Mouse (Mus musculus) kidney, embryonic 16.5 days (tissue): ENCODE results near the gene Klf7. TPM values are rescaled to one million over a fixed set of nuclear protein-coding genes. Genes with fewer than 3 reads are reported as not detected.

ENCODE experiments used
- ATAC-seq: fragments of 200-750 bp; cut with Nextera tagmentation; 2 replicates; pipeline ENCODE4 v1.8.0; 2017; ENCODE audit warnings: moderate TSS enrichment; ENCODE audit not compliant: low FRiP score, low TSS enrichment
- H3K27ac ChIP-seq: fragments of 300-500 bp; sonication (generic); 2 replicates; pipeline ENCODE4 v1.5.1; 2014; ENCODE audit warnings: low read length
- H3K27me3 ChIP-seq: fragments of 300-500 bp; sonication (generic); 2 replicates; pipeline ENCODE4 v1.6.1; 2014; ENCODE audit warnings: low read length, control low read depth, mixed read lengths; ENCODE audit not compliant: insufficient read depth
- H3K36me3 ChIP-seq: fragments of 300-500 bp; sonication (generic); 2 replicates; pipeline ENCODE4 v1.6.1; 2014; ENCODE audit warnings: low read length, control low read depth, mixed read lengths; ENCODE audit not compliant: insufficient read depth
- H3K4me1 ChIP-seq: fragments of 300-500 bp; sonication (generic); 2 replicates; pipeline ENCODE4 v1.6.1; 2014; ENCODE audit warnings: low read length, control low read depth, mixed read lengths; ENCODE audit not compliant: insufficient read depth
- H3K4me2 ChIP-seq: fragments of 300-500 bp; sonication (generic); replicated peaks from 2 replicates; pipeline ENCODE4 v1.6.1; 2014; ENCODE audit warnings: low read depth, low read length
- H3K4me3 ChIP-seq: fragments of 300-500 bp; sonication (generic); 2 replicates; pipeline ENCODE4 v1.5.1; 2014; ENCODE audit warnings: mild to moderate bottlenecking, low read length
- H3K9ac ChIP-seq: fragments of 300-500 bp; sonication (generic); replicated peaks from 2 replicates; pipeline ENCODE4 v1.6.1; 2014; ENCODE audit warnings: low read length
- H3K9me3 ChIP-seq: fragments of 300-500 bp; sonication (generic); 2 replicates; pipeline ENCODE4 v1.6.1; 2016; ENCODE audit warnings: low read length, control low read depth
- WGBS: fragments of 180-500 bp; shearing (Covaris S2); extraction: QIAGEN DNeasy Blood & Tissue Kit; methylation state at CpG from one replicate; pipeline ENCODE4 v1.1.7; 2014; 5-methylcytosine and 5-hydroxymethylcytosine counted together
- polyA plus RNA-seq: library from polyadenylated mRNA; unstranded; fragments of >200 nt; fragmentation: Nextera tagmentation; extraction: Ambion mirVana; gene quantifications from 2 replicates; pipeline ENCODE4 v1.2.1, GENCODE M21; 2015

Gene Klf7
- 23.6 and 26.8 TPM in 2 replicates for polyA plus RNA-seq

- no peaks in the 10 kb centered on the region for H3K9me3 ChIP-seq
- H3K27ac ChIP-seq, result peak within 1 kb of the TSS; percentile 100
- peaks cover 32% of the 10 kb centered on the region for H3K4me1 ChIP-seq
- peak; percentile 99 for ATAC-seq
- H3K36me3 ChIP-seq, result no peaks in the 10 kb centered on the region
- H3K4me2 ChIP-seq, result peak within 1 kb of the TSS; percentile 83
- H3K27me3 ChIP-seq, result no peaks in the 10 kb centered on the region
- under 1% methylated on average over 81 of the region's 82 CpGs for WGBS
- H3K4me3 ChIP-seq, result peak within 1 kb of the TSS; percentile 81
- peak within 1 kb of the TSS; percentile 99 for H3K9ac ChIP-seq
Observed at GRCm38 (mm10) chr1:64121559-64122465, at the start of gene Klf7. Klf7 (minus strand) TSS chr1:64122282.

DNA sequence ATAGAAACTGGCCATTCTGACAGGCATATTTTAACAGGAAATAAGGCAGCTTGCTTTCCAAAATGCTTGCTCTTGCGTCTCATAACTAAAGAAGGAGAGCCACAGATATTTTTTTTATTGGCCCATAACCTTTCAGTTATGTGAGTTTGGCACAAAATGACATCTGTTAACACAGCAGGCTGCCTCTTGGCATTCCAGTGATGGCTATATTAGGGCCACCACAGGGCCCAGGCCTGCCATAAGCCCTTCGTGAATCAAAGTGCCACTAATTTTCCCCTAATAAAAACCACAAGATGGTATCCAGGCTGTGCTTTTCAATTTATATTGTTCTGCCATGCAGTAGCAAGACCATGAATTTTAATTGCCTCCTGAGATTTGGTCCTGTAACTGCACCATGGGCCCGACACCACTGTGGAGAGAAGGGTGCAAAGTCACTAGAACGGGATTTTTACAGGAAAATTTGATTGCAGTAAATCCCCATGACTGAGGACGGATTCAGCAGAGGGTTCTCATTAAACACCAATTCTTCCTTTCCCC is 42.5 kb upstream of the Klf7 start:
- Histone ChIP-seq H3K4me1 (no peaks in the 10 kb centered on the region), H3K9me3 (no peaks in the 10 kb centered on the region), H3K27ac (no peak overlapping the region), H3K27me3 (no peaks in the 10 kb centered on the region), H3K36me3 (no peaks in the 10 kb centered on the region), H3K4me3 (no peak overlapping the region), H3K9ac (no peak overlapping the region), H3K4me2 (no peak overlapping the region)
- no peak for ATAC-seq
- WGBS, result 65% methylated on average over 5 of the region's 5 CpGs

- H3K27ac ChIP-seq, result no peak overlapping the region
- H3K4me3 ChIP-seq, result no peak overlapping the region
- 37% methylated on average over 3 of the region's 3 CpGs for WGBS
- no peaks in the 10 kb centered on the region for H3K27me3 ChIP-seq
- no peaks in the 10 kb centered on the region for H3K4me1 ChIP-seq
- no peak overlapping the region for H3K4me2 ChIP-seq
- no peaks in the 10 kb centered on the region for H3K36me3 ChIP-seq
- H3K9me3 ChIP-seq, result no peaks in the 10 kb centered on the region
- no peak overlapping the region for H3K9ac ChIP-seq
- ATAC-seq, result no peak
Observed at GRCm38 (mm10) chr1:64158766-64159165, 36.7 kb upstream of the Klf7 start.

- H3K27ac ChIP-seq, result no peak overlapping the region
- 83% methylated on average over 3 of the region's 3 CpGs for WGBS
- ATAC-seq, result no peak
- H3K4me1 ChIP-seq, result no peaks in the 10 kb centered on the region
- H3K36me3 ChIP-seq, result no peaks in the 10 kb centered on the region
- no peaks in the 10 kb centered on the region for H3K9me3 ChIP-seq
- H3K9ac ChIP-seq, result no peak overlapping the region
- no peak overlapping the region for H3K4me2 ChIP-seq
- no peak overlapping the region for H3K4me3 ChIP-seq
- no peaks in the 10 kb centered on the region for H3K27me3 ChIP-seq
Observed at GRCm38 (mm10) chr1:64149185-64149584, 27.1 kb upstream of the Klf7 start.

- H3K36me3 ChIP-seq, result no peaks in the 10 kb centered on the region
- no peak overlapping the region for H3K4me3 ChIP-seq
- H3K9ac ChIP-seq, result no peak overlapping the region
- H3K9me3 ChIP-seq, result no peaks in the 10 kb centered on the region
- no peak for ATAC-seq
- 52% methylated on average over 6 of the region's 6 CpGs for WGBS
- no peaks in the 10 kb centered on the region for H3K4me1 ChIP-seq
- no peaks in the 10 kb centered on the region for H3K27me3 ChIP-seq
- H3K4me2 ChIP-seq, result no peak overlapping the region
- H3K27ac ChIP-seq, result no peak overlapping the region
Observed at GRCm38 (mm10) chr1:64142691-64143445, 20.8 kb upstream of the Klf7 start.

GRCm38 (mm10) chr1:64134439-64134838 is 12.4 kb upstream of the Klf7 start:
- H3K27me3 ChIP-seq, result no peaks in the 10 kb centered on the region
- H3K4me3 ChIP-seq, result no peak overlapping the region
- ATAC-seq, result no peak
- H3K27ac ChIP-seq, result no peak overlapping the region
- H3K9ac ChIP-seq, result no peak overlapping the region
- no peaks in the 10 kb centered on the region for H3K9me3 ChIP-seq
- WGBS, result 75% methylated on average over 1 of the region's 1 CpGs
- no peaks in the 10 kb centered on the region for H3K36me3 ChIP-seq
- no peak overlapping the region for H3K4me2 ChIP-seq
- H3K4me1 ChIP-seq, result no peaks in the 10 kb centered on the region

- 86% methylated on average over 2 of the region's 2 CpGs for WGBS
- H3K27ac ChIP-seq, result no peak overlapping the region
- H3K4me3 ChIP-seq, result no peak overlapping the region
- ATAC-seq, result no peak
- H3K9ac ChIP-seq, result no peak overlapping the region
- no peaks in the 10 kb centered on the region for H3K27me3 ChIP-seq
- no peaks in the 10 kb centered on the region for H3K9me3 ChIP-seq
- no peak overlapping the region for H3K4me2 ChIP-seq
- peaks cover 9% of the 10 kb centered on the region for H3K4me1 ChIP-seq
- H3K36me3 ChIP-seq, result no peaks in the 10 kb centered on the region
Observed at GRCm38 (mm10) chr1:64126822-64127221, 4.7 kb upstream of the Klf7 start.

GRCm38 (mm10) chr1:64122466-64122830 is 366 bp upstream of the Klf7 start:
- Histone ChIP-seq H3K4me2 (peak overlapping the region; percentile 74), H3K4me1 (peaks cover 28% of the 10 kb centered on the region), H3K36me3 (no peaks in the 10 kb centered on the region), H3K4me3 (peak overlapping the region; percentile 81), H3K9me3 (no peaks in the 10 kb centered on the region), H3K27ac (peak overlapping the region; percentile 100), H3K27me3 (no peaks in the 10 kb centered on the region), H3K9ac (peak overlapping the region; percentile 99)
- no peak for ATAC-seq
- WGBS, result 18% methylated on average over 9 of the region's 9 CpGs

- Histone ChIP-seq H3K4me2 (peak overlapping the region; percentile 83), H3K27ac (peak overlapping the region; percentile 96), H3K9me3 (no peaks in the 10 kb centered on the region), H3K36me3 (no peaks in the 10 kb centered on the region), H3K4me1 (peaks cover 32% of the 10 kb centered on the region), H3K4me3 (peak overlapping the region; percentile 81), H3K27me3 (no peaks in the 10 kb centered on the region), H3K9ac (peak overlapping the region; percentile 99)
- ATAC-seq, result peak; percentile 54
- WGBS, result 0% methylated on average over 24 of the region's 25 CpGs
Observed at GRCm38 (mm10) chr1:64120811-64121515, 1.1 kb downstream of the Klf7 start.
